Mouse (Mus musculus) small intestine, adult 2 months (tissue): ENCODE data around the gene Wdr78. TPM values are rescaled to one million over a fixed set of nuclear protein-coding genes. Genes with fewer than 3 reads are reported as not detected.

Source experiments
- H3K27ac ChIP-seq: fragments of 200-500 bp; 2 replicates; pipeline ENCODE4 v1.5.1; 2012; ENCODE audit warnings: low read depth, low read length, control low read depth, inconsistent platforms; ENCODE audit not compliant: insufficient read depth
- H3K27me3 ChIP-seq: fragments of 200-500 bp; 2 replicates; pipeline ENCODE4 v1.6.1; 2012; ENCODE audit warnings: mild to moderate bottlenecking, moderate library complexity, low read length, inconsistent platforms; ENCODE audit not compliant: control insufficient read depth, insufficient read depth
- H3K36me3 ChIP-seq: fragments of 200-500 bp; 2 replicates; pipeline ENCODE4 v1.6.1; 2012; ENCODE audit warnings: mild to moderate bottlenecking, low read length, control low read depth, inconsistent platforms; ENCODE audit not compliant: control insufficient read depth, insufficient read depth
- H3K4me1 ChIP-seq: fragments of 200-500 bp; 2 replicates; pipeline ENCODE4 v1.6.1; 2012; ENCODE audit warnings: low read length, inconsistent platforms, mixed read lengths; ENCODE audit not compliant: control insufficient read depth, insufficient read depth, insufficient read length
- H3K4me3 ChIP-seq: fragments of 200-500 bp; 2 replicates; pipeline ENCODE4 v1.5.1; 2012; ENCODE audit warnings: low read depth, mild to moderate bottlenecking, control low read depth, inconsistent platforms, low read length, moderate library complexity
- CTCF ChIP-seq: fragments of 200-500 bp; IDR thresholded peaks from 2 replicates; pipeline ENCODE4 v1.5.1; 2012; ENCODE audit warnings: low read depth, mild to moderate bottlenecking, control low read depth, inconsistent platforms, low read length, moderate library complexity, mixed read lengths; ENCODE audit not compliant: insufficient replicate concordance, insufficient read length; ENCODE audit errors: extremely low read depth
- POLR2A ChIP-seq: fragments of 200-500 bp; IDR thresholded peaks from 2 replicates; pipeline ENCODE4 v1.6.1; 2012; ENCODE audit warnings: low read depth, mild to moderate bottlenecking, control low read depth, inconsistent platforms, low read length, moderate library complexity
- WGBS: fragments of 180-500 bp; shearing (Covaris S2); methylation state at CpG from one replicate; pipeline ENCODE4 v1.1.7; 2018; 5-methylcytosine and 5-hydroxymethylcytosine counted together
- polyA plus RNA-seq: library from polyadenylated mRNA; depleted of rRNA; stranded (reverse); fragments of >200 nt; gene quantifications from 2 replicates; pipeline ENCODE4 v1.2.3, GENCODE M21; 2012

Wdr78 gene
- polyA plus RNA-seq, 1 experiment: 0.09 TPM

- WGBS: 66% methylated on average over 7 of the region's 7 CpGs
- Histone ChIP-seq H3K27ac (no peak overlapping the region), H3K4me3 (no peak overlapping the region), H3K36me3 (no peaks in the 10 kb centered on the region), H3K4me1 (no peaks in the 10 kb centered on the region), H3K27me3 (no peaks in the 10 kb centered on the region)
- TF ChIP-seq POLR2A (no peak), CTCF (no peak)
Observed at GRCm38 (mm10) chr4:103027745-103028144, 86.6 kb downstream of the Wdr78 start.

GRCm38 (mm10) chr4:103026621-103027020 is 87.7 kb downstream of the Wdr78 start, which contains the start of gene Insl5:
Gene Insl5 (minus strand): TSS chr4:103026842.
- TF ChIP-seq CTCF (no peak), POLR2A (no peak)
- no peak within 1 kb of the TSS for H3K4me3 ChIP-seq
- no peak within 1 kb of the TSS for H3K27ac ChIP-seq
- H3K36me3 ChIP-seq: no peaks in the 10 kb centered on the region
- no peaks in the 10 kb centered on the region for H3K4me1 ChIP-seq
- no peaks in the 10 kb centered on the region for H3K27me3 ChIP-seq
- WGBS: 34% methylated on average over 4 of the region's 4 CpGs

- H3K4me3 ChIP-seq: no peak overlapping the region
- H3K27me3 ChIP-seq: no peaks in the 10 kb centered on the region
- H3K4me1 ChIP-seq: no peaks in the 10 kb centered on the region
- 22% methylated on average over 4 of the region's 4 CpGs for WGBS
- H3K27ac ChIP-seq: no peak overlapping the region
- TF ChIP-seq POLR2A (no peak), CTCF (no peak)
- no peaks in the 10 kb centered on the region for H3K36me3 ChIP-seq
Observed at GRCm38 (mm10) chr4:103013490-103013889, 100.9 kb downstream of the Wdr78 start.

GRCm38 (mm10) chr4:103011823-103012222 is 102.5 kb downstream of the Wdr78 start:
- Histone ChIP-seq H3K27me3 (no peaks in the 10 kb centered on the region), H3K27ac (no peak overlapping the region), H3K4me1 (no peaks in the 10 kb centered on the region), H3K36me3 (no peaks in the 10 kb centered on the region), H3K4me3 (no peak overlapping the region)
- TF ChIP-seq POLR2A (no peak), CTCF (no peak)
- 53% methylated on average over 7 of the region's 7 CpGs for WGBS

- Histone ChIP-seq H3K4me1 (no peaks in the 10 kb centered on the region), H3K4me3 (no peak overlapping the region), H3K27me3 (no peaks in the 10 kb centered on the region), H3K27ac (no peak overlapping the region), H3K36me3 (no peaks in the 10 kb centered on the region)
- 90% methylated on average over 4 of the region's 4 CpGs for WGBS
- TF ChIP-seq CTCF: no peak
- TF ChIP-seq POLR2A: no peak
Observed at GRCm38 (mm10) chr4:103010734-103011133, 103.6 kb downstream of the Wdr78 start.

- H3K27ac ChIP-seq: no peak overlapping the region
Observed at GRCm38 (mm10) chr4:103006943-103007418, 107.4 kb downstream of the Wdr78 start.

GRCm38 (mm10) chr4:103006266-103006665 is 108.1 kb downstream of the Wdr78 start:
- WGBS: 78% methylated on average over 5 of the region's 5 CpGs
- TF ChIP-seq POLR2A (no peak), CTCF (no peak)
- H3K4me1 ChIP-seq: no peaks in the 10 kb centered on the region

More at GRCm38 (mm10) chr4:103006943-103007418, 107.4 kb downstream of the Wdr78 start:
- TF ChIP-seq POLR2A (no peak), CTCF (no peak)
- Histone ChIP-seq H3K27me3 (no peaks in the 10 kb centered on the region), H3K36me3 (no peaks in the 10 kb centered on the region), H3K4me1 (no peaks in the 10 kb centered on the region), H3K4me3 (no peak overlapping the region)
- WGBS: 5% methylated on average over 4 of the region's 4 CpGs

More at GRCm38 (mm10) chr4:103006266-103006665, 108.1 kb downstream of the Wdr78 start:
- no peak overlapping the region for H3K27ac ChIP-seq
- H3K4me3 ChIP-seq: no peak overlapping the region
- no peaks in the 10 kb centered on the region for H3K36me3 ChIP-seq
- no peaks in the 10 kb centered on the region for H3K27me3 ChIP-seq
